Mouse (Mus musculus) mesoderm, embryonic 11.5 days (tissue): ENCODE data around the gene Styxl1.

Experiments used
- DNase-seq: peaks from one replicate; pipeline ENCODE4 v3.0.0-alpha.2; 2012; ENCODE audit warnings: low read depth, low spot score

The Styxl1 gene

GRCm38 (mm10) chr5:135726641-135727346 is 51.4 kb downstream of the Styxl1 start:
- DNase-seq, result no peak

- DNase-seq, result no peak
Observed at GRCm38 (mm10) chr5:135725991-135726390, 52.2 kb downstream of the Styxl1 start.

- DNase-seq, result peak; percentile 78
Observed at GRCm38 (mm10) chr5:135725391-135725841, 52.8 kb downstream of the Styxl1 start.

DNA sequence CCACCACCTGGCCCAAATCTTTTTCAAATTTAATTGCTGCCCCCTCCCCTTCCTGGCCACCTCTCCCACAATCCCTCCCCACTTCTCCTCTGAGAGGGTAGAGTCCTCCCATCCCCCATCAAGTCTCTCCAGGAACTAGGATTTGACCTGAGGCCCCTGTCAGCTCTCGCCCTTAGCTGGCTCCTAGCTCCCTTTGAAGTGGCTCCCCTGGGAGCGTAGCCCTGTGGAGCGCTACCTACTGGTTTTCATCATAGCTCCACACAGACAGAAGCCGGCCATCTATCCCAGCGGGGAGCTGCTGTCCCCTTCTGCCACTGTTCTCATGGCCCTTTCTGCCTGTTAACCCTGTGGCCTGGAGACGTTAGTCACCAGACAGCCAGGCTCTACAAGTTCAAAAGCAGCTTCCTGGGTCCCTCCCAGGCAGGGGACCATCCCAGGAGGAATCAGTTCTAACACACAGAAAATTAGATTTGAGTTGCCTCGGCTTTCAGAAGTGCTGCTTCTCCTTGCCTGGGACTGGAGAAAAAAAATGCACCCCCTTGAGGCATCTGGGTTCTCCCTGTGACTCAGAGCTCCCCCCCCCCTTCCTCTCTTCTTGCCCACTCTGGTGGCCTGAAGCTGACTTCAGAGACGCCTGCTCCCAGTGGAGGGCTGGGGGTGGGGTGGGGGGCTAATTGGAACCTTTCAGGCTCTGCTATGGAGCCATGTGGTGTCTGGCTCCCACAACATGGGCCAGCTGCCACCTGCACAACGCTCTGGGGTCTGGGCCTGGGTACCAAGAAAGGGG is 53.5 kb downstream of the Styxl1 start:
- peak; percentile 72 for DNase-seq

GRCm38 (mm10) chr5:135723165-135723751 is 54.9 kb downstream of the Styxl1 start:
- no peak for DNase-seq

- DNase-seq, result no peak
Observed at GRCm38 (mm10) chr5:135722121-135722520, 56.1 kb downstream of the Styxl1 start.

GRCm38 (mm10) chr5:135721076-135721475 is 57.1 kb downstream of the Styxl1 start:
- no peak for DNase-seq

GRCm38 (mm10) chr5:135720121-135720520 is 58.1 kb downstream of the Styxl1 start:
- no peak for DNase-seq

DNA sequence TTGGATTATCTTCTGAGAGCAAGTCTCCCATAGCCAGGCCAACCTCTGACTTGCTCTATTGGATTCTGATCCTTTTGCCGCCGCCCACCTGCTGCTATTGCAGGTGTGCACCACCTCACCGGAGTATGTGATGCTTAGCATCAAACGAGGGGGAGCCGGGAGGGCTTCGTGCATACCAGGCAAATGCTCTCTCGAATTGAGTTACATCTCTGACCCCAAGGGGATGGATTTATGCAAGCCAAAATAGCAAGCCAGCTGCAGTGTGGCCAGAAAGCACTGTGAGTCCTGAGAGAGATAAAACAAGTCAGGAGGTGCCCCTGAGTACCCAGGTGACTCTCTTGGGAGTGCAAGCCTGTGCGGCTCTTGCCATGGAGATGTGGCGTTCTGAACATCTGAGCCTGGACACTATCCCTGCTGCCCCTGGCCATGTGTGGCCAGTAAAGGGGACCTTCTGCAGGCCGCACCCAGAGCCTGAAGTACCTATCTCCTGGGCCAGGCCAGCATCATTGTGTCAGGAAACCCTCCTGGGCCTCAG is 58.5 kb downstream of the Styxl1 start:
- DNase-seq, result no peak

GRCm38 (mm10) chr5:135715624-135716023 is 62.6 kb downstream of the Styxl1 start:
- no peak for DNase-seq

DNA sequence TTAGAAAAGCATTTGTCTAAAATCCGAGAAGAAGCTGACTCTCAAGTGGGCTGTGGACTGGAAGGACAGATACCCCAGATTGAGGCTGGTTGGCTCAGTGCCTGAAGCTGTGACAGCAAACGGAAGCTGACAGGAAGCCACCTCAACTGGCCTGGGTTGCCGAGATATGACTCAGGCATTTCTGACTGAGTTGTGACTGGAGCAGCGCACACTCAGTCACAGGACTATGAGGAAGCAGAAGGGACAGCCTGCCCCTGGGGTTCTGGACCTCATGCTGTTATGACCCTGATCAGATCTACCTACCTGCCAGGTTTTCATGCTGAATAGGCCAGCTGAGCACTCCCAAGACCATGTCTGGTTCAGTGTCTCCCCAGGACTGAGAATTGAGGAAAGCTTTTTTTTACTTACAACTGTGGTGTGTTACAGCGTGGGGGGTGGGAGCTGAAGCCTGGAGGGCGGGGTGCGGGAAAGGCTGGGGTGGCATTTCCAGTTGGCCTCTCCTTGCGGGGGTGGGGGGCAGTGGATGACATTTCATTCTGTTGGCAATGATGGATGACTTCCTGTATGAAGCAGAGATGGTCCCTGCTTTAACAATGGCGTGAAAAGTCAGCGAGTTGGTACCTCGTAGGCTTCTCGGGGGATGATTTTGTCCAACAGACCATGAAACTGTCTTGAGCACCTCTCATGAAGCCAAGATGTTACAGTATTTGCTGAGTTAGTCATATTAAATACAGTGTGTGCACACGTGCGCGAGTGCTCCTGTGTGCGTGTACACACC is 64.6 kb downstream of the Styxl1 start:
- DNase-seq, result no peak

- DNase-seq, result no peak
Observed at GRCm38 (mm10) chr5:135712803-135713202, 65.4 kb downstream of the Styxl1 start.

DNA sequence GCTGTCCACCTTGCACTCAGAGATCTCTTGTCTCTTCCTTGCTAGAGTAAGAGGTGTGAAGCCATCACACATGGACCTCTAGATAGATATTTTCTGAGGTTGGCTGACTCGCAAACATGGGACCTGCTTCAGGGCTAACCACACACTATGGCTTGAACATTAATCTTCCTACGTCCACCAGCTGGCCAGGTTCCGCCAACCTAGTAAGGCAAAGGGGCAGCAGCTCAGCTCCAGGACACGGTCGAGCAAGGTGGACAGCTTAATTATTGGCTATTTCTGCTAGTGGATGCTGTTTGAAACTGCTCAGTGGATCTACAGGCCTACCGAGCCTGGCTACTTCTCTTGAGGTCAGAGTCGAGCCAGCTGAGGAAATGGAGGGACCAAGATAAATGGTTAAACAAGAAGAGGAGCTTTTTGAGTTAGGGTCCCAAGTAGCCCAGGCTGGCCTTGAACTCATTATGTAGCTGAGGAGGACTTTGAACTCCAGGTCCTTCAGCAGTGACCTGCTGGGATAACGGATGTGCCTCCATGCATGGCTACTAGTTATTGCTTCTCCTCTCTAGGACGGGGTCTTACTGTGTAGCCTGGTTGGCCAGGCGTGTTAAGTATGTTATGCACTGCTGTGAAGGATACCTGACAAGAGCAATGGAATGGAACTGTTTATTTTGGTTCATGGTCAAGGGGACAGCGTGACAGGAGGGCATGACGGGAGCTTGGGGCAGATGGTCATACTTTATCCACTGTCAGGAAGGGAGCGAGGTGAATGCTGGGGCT is 66.4 kb downstream of the Styxl1 start:
- DNase-seq, result no peak

GRCm38 (mm10) chr5:135710599-135711214 is 67.5 kb downstream of the Styxl1 start:
- DNase-seq, result no peak

- no peak for DNase-seq
Observed at GRCm38 (mm10) chr5:135709716-135710115, 68.5 kb downstream of the Styxl1 start.

DNA sequence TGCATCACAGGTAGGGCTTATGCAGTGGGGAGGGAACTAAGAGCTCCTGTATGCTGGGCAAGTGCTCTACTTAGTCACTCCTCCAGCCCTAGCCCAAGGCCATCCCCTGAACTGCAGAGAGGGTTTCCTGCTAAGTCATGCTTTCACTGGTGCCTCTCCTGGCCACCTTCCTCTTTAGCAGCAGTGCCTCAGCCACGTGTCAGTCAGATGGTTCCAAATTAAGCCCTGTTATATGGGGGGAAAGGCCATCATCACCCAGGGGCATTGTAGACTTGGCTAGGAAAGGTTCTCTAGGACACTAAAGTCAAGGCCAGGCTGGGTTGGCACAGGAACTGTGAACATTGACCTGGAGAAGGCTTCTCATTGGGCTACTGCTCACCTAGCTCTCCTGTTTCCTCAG is 70.3 kb downstream of the Styxl1 start:
- no peak for DNase-seq

- DNase-seq, result no peak
Observed at GRCm38 (mm10) chr5:135707039-135707438, 71.1 kb downstream of the Styxl1 start.

DNA sequence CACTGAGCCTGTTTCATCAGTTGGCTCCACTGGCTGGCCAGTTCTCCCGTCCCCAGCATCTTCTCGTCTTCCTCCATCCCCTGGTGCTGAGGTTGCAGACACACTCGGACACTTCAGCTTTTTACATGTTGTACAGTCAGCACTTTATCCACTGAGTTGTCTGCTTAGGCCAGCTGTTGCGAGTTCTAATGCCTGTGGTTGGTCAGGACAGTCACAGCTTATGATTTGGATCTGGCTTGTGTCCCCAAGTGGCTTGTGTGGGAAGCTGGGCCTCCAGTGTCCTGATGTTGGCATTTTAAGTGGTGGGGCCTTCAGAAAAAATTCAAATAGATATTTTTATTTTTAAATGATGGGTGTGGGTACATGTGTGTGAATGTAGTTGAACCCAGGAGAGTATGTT is 72.8 kb downstream of the Styxl1 start:
- DNase-seq, result no peak

- DNase-seq, result no peak
Observed at GRCm38 (mm10) chr5:135703431-135703830, 74.8 kb downstream of the Styxl1 start.

- no peak for DNase-seq
Observed at GRCm38 (mm10) chr5:135702682-135703192, 75.4 kb downstream of the Styxl1 start.
